Mouse (Mus musculus): Measurements from ENCODE around the gene Emb. TPM values are rescaled to one million over a fixed set of nuclear protein-coding genes. Genes with fewer than 3 reads are reported as not detected.

Emb gene
- 23.8 and 76.5 TPM in 2 replicates for polyA plus RNA-seq (2012; ENCODE audit: low replicate concordance)

DNA sequence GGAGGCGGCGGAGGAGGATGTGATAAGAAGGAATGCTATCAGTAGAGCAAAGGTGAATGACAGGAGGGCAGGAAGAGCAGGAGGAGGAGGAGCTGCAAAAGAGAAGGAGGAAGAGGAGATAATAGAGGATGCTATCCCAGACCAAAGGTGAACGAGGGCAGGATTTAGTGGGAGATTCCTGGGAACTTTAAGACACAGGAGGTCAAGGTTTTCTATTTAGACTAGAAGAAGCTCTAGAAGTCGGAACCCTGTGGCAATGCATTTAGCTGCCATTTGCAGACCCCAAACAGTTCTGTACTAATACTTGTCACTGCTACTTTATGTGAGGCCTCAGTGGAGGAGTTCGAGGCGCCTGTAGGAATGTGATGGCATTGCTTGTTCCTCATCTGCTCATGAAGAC is at the start of gene Emb:
TSS of gene Emb (plus strand) at position 301 of the 400 bp plus-strand sequence.

DNA sequence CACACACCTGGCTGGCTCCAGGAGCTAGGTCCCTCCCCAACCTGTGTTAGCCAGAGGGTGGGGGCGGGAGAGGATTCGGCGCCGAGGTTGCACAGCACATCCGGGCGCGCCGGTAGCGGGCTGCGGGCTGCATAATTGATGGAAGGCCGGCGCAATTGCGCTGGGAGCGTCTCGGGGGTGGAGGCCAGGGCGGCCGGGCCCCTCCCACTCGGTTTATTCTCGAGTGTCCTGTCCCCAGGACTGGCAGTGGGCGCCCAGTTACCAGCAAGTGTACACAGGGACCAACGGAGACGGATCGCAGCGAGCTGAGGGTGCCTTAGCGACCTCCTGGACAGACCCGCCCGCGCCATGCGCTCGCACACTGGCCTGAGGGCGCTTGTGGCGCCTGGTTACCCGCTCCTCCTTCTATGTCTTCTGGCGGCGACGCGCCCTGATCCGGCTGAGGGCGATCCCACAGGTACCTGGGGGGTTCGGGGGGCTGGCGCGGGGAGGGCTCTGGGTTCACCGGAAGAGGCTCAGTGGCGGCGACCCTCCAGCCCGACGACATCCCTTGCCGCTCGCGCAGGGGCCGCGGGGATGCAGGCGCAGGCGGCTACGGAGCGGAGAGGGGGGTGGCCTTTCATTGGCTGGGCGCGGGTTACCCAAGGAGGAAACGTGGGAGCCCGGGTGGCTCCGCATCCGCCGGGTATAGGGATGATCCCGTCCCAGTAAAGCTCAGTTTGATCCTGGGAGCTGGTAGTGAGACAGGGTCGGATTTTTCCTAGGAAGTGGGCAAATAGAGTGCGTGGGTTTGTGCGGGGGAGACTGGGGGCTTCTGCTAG is 12.4 kb downstream of the Emb start, which contains the start of gene Gm17509:
TSS of gene Gm17509 (minus strand) at position 575 of the 821 bp plus-strand sequence.

Other genes starting within 250 kb of the Emb start
- 3.9 and 8.7 TPM in 2 replicates for gene Parp8, start 183.0 kb upstream of the Emb start, polyA plus RNA-seq (2012; ENCODE audit: low replicate concordance)
- 0.30 and 1.1 TPM in 2 replicates for gene Gm17509, start 12.5 kb downstream of the Emb start, polyA plus RNA-seq (2012; ENCODE audit: low replicate concordance)